Mouse (Mus musculus): ENCODE results near the gene Sncg. TPM values are rescaled to one million over a fixed set of nuclear protein-coding genes. Genes with fewer than 3 reads are reported as not detected.
"Not testable (repeated sequence)": the region's sequence is repeated elsewhere in the genome, so short reads cannot be mapped to it uniquely, and the experiment has no call there.

Sncg gene
- polyA plus RNA-seq (2017; shearing (Covaris generic)), result not detected

GRCm38 (mm10) chr14:34374577-34374976 lies at the start of gene Sncg:
TSS of gene Sncg (minus strand) at chr14:34374789.
- no peak for ATAC-seq

GRCm38 (mm10) chr14:34421078-34421477 lies 46.5 kb upstream of the Sncg start:
- no peak for ATAC-seq

- no peak for ATAC-seq
Measured at GRCm38 (mm10) chr14:34417501-34417900, 42.9 kb upstream of the Sncg start.

GRCm38 (mm10) chr14:34416946-34417345 lies 42.4 kb upstream of the Sncg start:
- not testable (repeated sequence) for ATAC-seq

GRCm38 (mm10) chr14:34412164-34412896 lies 37.7 kb upstream of the Sncg start:
- no peak for ATAC-seq

- ATAC-seq, result no peak
Measured at GRCm38 (mm10) chr14:34410716-34411115, 36.1 kb upstream of the Sncg start.

GRCm38 (mm10) chr14:34403424-34403823 lies 28.8 kb upstream of the Sncg start:
- no peak for ATAC-seq

GRCm38 (mm10) chr14:34402871-34403270 lies 28.3 kb upstream of the Sncg start:
- ATAC-seq, result no peak

GRCm38 (mm10) chr14:34401135-34401534 lies 26.5 kb upstream of the Sncg start:
- ATAC-seq, result peak; percentile 91

- no peak for ATAC-seq
Measured at GRCm38 (mm10) chr14:34400021-34400420, 25.4 kb upstream of the Sncg start.

- ATAC-seq, result no peak
Measured at GRCm38 (mm10) chr14:34399301-34399700, 24.7 kb upstream of the Sncg start.

- ATAC-seq, result no peak
Measured at GRCm38 (mm10) chr14:34398901-34399300, 24.3 kb upstream of the Sncg start.

GRCm38 (mm10) chr14:34397871-34398270 lies 23.3 kb upstream of the Sncg start:
- ATAC-seq, result no peak

GRCm38 (mm10) chr14:34393295-34393694 lies 18.7 kb upstream of the Sncg start:
- ATAC-seq, result no peak

GRCm38 (mm10) chr14:34382921-34383704 lies 8.5 kb upstream of the Sncg start:
- ATAC-seq, result no peak

GRCm38 (mm10) chr14:34378560-34379331 lies 4.2 kb upstream of the Sncg start:
- no peak for ATAC-seq

GRCm38 (mm10) chr14:34377121-34377520 lies 2.5 kb upstream of the Sncg start:
- no peak for ATAC-seq

- ATAC-seq, result no peak
Measured at GRCm38 (mm10) chr14:34375941-34376340, 1.4 kb upstream of the Sncg start.

- ATAC-seq, result no peak
Measured at GRCm38 (mm10) chr14:34375415-34375904, 871 bp upstream of the Sncg start, which contains the start of gene Mmrn2. TSS of gene Mmrn2 (plus strand) at chr14:34375465.

- no peak for ATAC-seq
Measured at GRCm38 (mm10) chr14:34373581-34373980, 1.0 kb downstream of the Sncg start.

GRCm38 (mm10) chr14:34372646-34373045 lies 1.9 kb downstream of the Sncg start:
- ATAC-seq, result no peak

- ATAC-seq, result no peak
Measured at GRCm38 (mm10) chr14:34371763-34372162, 2.8 kb downstream of the Sncg start.

GRCm38 (mm10) chr14:34370921-34371320 lies 3.7 kb downstream of the Sncg start:
- no peak for ATAC-seq
